Mouse (Mus musculus) cerebellum, adult 2 months (tissue): ENCODE data around the gene Adi1. TPM values are rescaled to one million over a fixed set of nuclear protein-coding genes. Genes with fewer than 3 reads are reported as not detected.

ENCODE experiments used
- DNase-seq, 2 experiments: peaks; one replicate each; pipeline ENCODE4 v3.0.0; 2021
- H3K27ac ChIP-seq: fragments of 200-500 bp; 2 replicates; pipeline ENCODE4 v1.5.1; 2012; ENCODE audit warnings: low read length, control low read depth, inconsistent platforms; ENCODE audit not compliant: insufficient read depth
- H3K27me3 ChIP-seq: fragments of 200-500 bp; 2 replicates; pipeline ENCODE4 v1.6.1; 2012; ENCODE audit warnings: inconsistent platforms, mild to moderate bottlenecking, low read length, moderate library complexity; ENCODE audit not compliant: control insufficient read depth, insufficient read depth
- H3K4me1 ChIP-seq: fragments of 200-500 bp; 2 replicates; pipeline ENCODE4 v1.6.1; 2011; ENCODE audit warnings: low read length; ENCODE audit not compliant: control insufficient read depth, insufficient read depth
- H3K4me3 ChIP-seq: fragments of 200-500 bp; replicated peaks from 2 replicates; pipeline ENCODE3; 2011; ENCODE audit warnings: mild to moderate bottlenecking, low read depth, low read length, control low read depth; ENCODE audit not compliant: insufficient read depth
- CTCF ChIP-seq: fragments of 200-500 bp; IDR thresholded peaks from 2 replicates; pipeline ENCODE4 v1.5.1; 2011; ENCODE audit warnings: low read depth, mild to moderate bottlenecking, control low read depth, low read length, moderate library complexity, borderline replicate concordance; ENCODE audit not compliant: insufficient read depth
- POLR2A ChIP-seq: fragments of 200-500 bp; IDR thresholded peaks from 2 replicates; pipeline ENCODE4 v1.6.1; 2011; ENCODE audit warnings: low read length, control low read depth, borderline replicate concordance; ENCODE audit not compliant: insufficient read depth
- WGBS: fragments of 180-500 bp; shearing (Covaris S2); methylation state at CpG from one replicate; pipeline ENCODE4 v1.1.7; 2018; 5-methylcytosine and 5-hydroxymethylcytosine counted together
- polyA plus RNA-seq: library from polyadenylated mRNA; depleted of rRNA; stranded (reverse); fragments of >200 nt; gene quantifications from 2 replicates; pipeline ENCODE4 v1.2.3, GENCODE M21; 2012; rRNA removed

Adi1 gene
- 60.5 and 67.3 TPM in 2 replicates for polyA plus RNA-seq

- Histone ChIP-seq H3K27ac (peak within 1 kb of the TSS; percentile 90), H3K27me3 (no peaks in the 10 kb centered on the region), H3K4me3 (peak within 1 kb of the TSS; percentile 76), H3K4me1 (peaks cover 4% of the 10 kb centered on the region; the same call in 1 of the 2 replicates)
- DNase-seq = peak; percentile 84 to 89
- TF ChIP-seq CTCF (no peak), POLR2A (peak; percentile 72)
- WGBS = under 1% methylated on average over 53 of the region's 53 CpGs
Measured at GRCm38 (mm10) chr12:28675121-28675924, at the start of gene Adi1. Gene Adi1, plus strand, starts transcription at chr12:28675231.

GRCm38 (mm10) chr12:28625407-28625806 lies 49.6 kb upstream of the Adi1 start:
- Histone ChIP-seq H3K27me3 (no peaks in the 10 kb centered on the region; the same call in 1 of the 2 replicates), H3K27ac (no peak overlapping the region), H3K4me1 (0 out of 2 replicates have a peak, but pooled peaks cover 5% of the 10 kb centered on the region), H3K4me3 (no peak overlapping the region)
- WGBS = 85% methylated on average over 7 of the region's 7 CpGs
- TF ChIP-seq POLR2A (no peak), CTCF (no peak)
- DNase-seq = no peak

- no peak overlapping the region for H3K4me3 ChIP-seq
- DNase-seq = no peak
- H3K27ac ChIP-seq = no peak overlapping the region
- H3K27me3 ChIP-seq = no peaks in the 10 kb centered on the region
- H3K4me1 ChIP-seq = 0 out of 2 replicates have a peak, but pooled peaks cover 5% of the 10 kb centered on the region
- TF ChIP-seq CTCF = no peak
- TF ChIP-seq POLR2A = no peak
- WGBS = 71% methylated on average over 4 of the region's 4 CpGs
Measured at GRCm38 (mm10) chr12:28627092-28627491, 47.9 kb upstream of the Adi1 start.

- H3K4me3 ChIP-seq = no peak overlapping the region
- no peaks in the 10 kb centered on the region for H3K27me3 ChIP-seq
- no peak overlapping the region for H3K27ac ChIP-seq
- DNase-seq = no peak
- WGBS = 92% methylated on average over 2 of the region's 2 CpGs
- no peak for TF ChIP-seq POLR2A
- TF ChIP-seq CTCF = no peak
- H3K4me1 ChIP-seq = no peaks in the 10 kb centered on the region; the same call in 1 of the 2 replicates
Measured at GRCm38 (mm10) chr12:28628436-28628835, 46.6 kb upstream of the Adi1 start.

- WGBS = 2% methylated on average over 23 of the region's 23 CpGs
- Histone ChIP-seq H3K27ac (peak overlapping the region; percentile 9; the same call in 1 of the 2 replicates), H3K4me3 (peak overlapping the region; percentile 66), H3K4me1 (peaks cover 3% of the 10 kb centered on the region; the same call in 1 of the 2 replicates), H3K27me3 (no peaks in the 10 kb centered on the region)
- no peak for DNase-seq
- TF ChIP-seq CTCF = no peak
- TF ChIP-seq POLR2A = no peak
Measured at GRCm38 (mm10) chr12:28635058-28635534, 39.9 kb upstream of the Adi1 start.

- 5% methylated on average over 69 of the region's 69 CpGs for WGBS
- Histone ChIP-seq H3K4me3 (peak within 1 kb of the TSS; percentile 66), H3K27ac (peak within 1 kb of the TSS; percentile 27), H3K27me3 (no peaks in the 10 kb centered on the region), H3K4me1 (peaks cover 3% of the 10 kb centered on the region; the same call in 1 of the 2 replicates)
- peak; percentile 93 to 94 for DNase-seq
- TF ChIP-seq POLR2A (peak; percentile 83), CTCF (no peak)
Measured at GRCm38 (mm10) chr12:28635535-28636476, 39.2 kb upstream of the Adi1 start, which contains the start of gene Rps7. Gene Rps7, minus strand, starts transcription at chr12:28635953.

GRCm38 (mm10) chr12:28636543-28636942 lies 38.5 kb upstream of the Adi1 start:
- TF ChIP-seq POLR2A (no peak), CTCF (no peak)

More at GRCm38 (mm10) chr12:28636543-28636942, 38.5 kb upstream of the Adi1 start:
- Histone ChIP-seq H3K4me3 (no peak overlapping the region), H3K27ac (no peak overlapping the region), H3K4me1 (peaks cover 3% of the 10 kb centered on the region; the same call in 1 of the 2 replicates), H3K27me3 (no peaks in the 10 kb centered on the region)
- 87% methylated on average over 6 of the region's 6 CpGs for WGBS
- DNase-seq = no peak
